Mouse (Mus musculus) urinary bladder, postnatal 14 days (tissue): ENCODE data around the gene Csrnp2.
A peak's percentile ranks its signal among the peaks of the same experiment; 100 is the strongest.
"Not testable (repeated sequence)": the region's sequence is repeated elsewhere in the genome, so short reads cannot be mapped to it uniquely, and the experiment has no call there.

Experiments
- DNase-seq: peaks from one replicate; pipeline ENCODE4 v3.0.0; 2021; ENCODE audit warnings: low spot score

Csrnp2 gene

GRCm38 (mm10) chr15:100495102-100495501 lies at the start of gene Csrnp2:
Gene Csrnp2 (minus strand): TSS chr15:100495488.
- DNase-seq, result peak; percentile 91

DNA sequence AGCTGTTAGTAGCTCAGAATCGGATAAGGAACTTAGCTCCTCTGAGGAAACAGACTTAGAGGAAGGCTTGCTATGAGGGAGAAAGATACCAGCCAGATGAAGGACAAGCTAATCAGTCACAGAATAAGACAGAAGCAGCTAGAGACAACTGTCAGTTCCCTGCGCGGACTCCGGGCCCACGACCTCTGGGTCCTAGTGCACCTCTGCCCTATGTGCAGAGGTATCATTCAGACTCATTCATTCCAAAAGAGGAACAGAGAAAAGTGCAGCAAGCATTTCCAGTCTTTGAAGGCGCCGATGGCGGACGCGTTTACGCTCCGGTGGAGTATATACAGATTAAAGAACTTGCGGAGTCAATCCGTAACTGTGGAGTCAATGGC lies 48.4 kb upstream of the Csrnp2 start:
- DNase-seq, result not testable (repeated sequence)

DNA sequence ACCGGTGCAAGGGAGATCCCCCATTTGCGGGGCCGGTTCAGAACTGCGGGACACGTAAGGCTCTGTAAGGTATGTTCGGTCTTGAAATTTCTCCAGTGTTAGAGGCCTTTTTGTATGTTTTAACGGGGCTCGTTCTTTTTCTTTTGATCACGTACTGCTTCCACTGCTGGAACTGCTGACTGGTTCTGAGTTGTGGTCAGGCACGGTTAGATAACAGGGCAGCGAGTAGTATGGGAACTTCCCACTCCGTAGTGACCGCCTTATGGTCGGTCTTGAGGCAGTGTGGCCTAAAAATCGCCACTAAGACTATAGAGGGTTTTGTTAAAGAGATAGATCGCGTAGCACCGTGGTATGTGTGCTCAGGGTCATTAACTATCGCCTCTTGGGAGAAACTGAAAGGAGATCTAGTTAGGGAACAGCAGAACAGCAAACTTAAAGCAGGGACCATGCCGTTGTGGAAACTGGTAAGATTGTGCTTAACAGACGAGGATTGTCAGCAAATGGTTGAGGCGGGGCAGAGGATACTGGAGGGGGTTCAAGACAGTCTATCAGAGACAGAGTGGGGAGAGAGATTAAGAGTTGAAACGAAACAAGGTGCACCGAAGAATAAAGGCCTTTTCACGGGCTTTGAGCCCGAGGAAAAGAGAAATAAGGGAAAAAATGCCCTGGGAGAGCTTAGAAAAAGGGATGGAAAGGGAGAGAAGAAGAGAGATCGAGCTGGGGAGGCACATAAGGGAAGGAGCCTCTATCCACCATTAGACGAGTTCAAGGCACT lies 47.8 kb upstream of the Csrnp2 start:
- not testable (repeated sequence) for DNase-seq

DNA sequence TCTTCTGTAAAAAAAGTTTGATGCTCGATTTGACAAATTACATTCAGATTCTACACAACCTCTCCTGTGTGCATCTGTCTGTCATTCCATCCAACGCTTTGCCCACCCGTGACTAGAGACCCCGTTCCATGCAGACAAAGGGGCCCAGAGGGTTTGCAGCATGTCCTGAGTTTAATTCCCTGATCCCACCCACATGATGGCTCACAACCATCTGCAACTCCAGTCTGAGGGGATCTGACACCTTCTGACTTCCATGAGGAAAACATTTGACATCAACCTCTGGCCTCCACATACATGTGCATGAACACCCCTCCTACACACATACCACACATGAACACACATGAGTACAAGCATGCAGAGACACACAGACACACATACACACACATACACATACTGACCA lies 46.1 kb upstream of the Csrnp2 start:
- DNase-seq, result no peak

DNA sequence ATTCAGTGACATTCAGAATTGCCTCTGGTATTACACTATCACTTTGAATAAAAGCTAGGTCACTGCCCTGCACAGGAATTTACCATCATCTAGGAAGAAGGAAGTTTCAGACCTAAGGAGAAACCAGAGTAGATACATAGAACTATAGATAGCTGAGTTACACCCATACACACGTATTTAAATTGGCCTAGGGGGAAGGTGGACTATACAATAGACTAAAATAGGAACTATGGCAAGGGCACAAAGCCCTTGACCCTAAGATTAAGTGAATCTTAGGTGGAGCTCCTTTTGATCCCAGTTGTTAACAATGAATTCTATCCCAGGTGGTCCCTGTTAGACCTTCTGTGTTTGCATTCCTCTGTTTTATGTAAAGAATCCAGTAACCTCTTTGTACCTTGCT lies 45.7 kb upstream of the Csrnp2 start:
- DNase-seq, result not testable (repeated sequence)

DNA sequence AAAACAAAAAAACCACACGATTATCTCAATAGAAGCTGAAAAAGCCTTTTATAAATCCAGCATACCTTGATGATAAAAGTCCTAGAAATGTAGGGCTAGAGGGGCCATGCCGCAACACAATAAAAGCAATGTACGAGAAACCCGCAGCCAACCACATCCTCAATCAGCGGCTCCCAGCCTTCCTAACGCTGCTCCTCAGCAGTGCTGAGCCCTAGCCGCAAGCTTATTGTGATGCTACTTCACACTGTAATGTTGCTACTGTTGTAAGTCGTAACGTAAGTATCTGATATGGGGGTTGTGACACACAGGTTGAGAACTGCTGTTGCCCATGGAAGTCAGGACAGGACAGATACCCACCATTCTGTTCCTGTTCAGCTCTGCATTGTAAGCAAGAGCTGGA lies 44.1 kb upstream of the Csrnp2 start:
- no peak for DNase-seq

DNA sequence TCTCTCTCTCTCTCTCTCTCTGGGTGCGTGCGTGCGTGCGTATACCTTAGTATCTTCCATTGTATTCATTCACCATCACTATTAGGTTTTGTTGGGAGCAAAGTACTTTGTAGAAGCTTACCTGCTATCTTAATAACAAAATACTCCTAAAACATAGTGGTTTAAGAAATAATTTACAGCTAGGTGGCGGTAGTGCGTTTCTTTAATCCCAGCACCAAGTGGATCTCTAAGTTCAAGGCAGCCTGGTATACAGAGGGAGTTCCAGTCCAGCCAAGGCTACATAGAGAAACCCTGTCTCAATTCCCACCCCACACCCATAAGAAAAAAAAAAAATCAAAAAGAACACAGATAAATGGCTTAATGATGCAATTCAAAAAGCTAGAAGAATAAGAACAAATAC lies 42.6 kb upstream of the Csrnp2 start:
- DNase-seq, result no peak

DNA sequence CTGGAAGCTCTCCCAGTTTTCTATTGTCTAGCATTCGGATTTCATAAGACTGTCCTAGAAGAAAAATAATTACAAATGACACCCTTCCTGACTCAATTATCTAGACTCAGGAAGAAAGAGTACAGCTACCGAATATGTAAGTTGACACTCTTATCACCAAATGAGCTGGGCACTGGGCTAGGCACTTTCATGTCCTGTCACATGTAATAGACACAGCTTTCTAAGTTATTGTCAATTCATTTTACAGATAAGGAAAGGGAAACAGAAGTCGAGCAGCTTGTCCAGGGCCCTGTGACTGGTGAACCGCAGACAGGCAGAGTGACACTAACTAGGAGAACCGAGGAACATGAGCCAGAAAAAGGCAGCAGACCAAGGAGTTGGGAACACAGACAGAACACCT lies 32.6 kb upstream of the Csrnp2 start:
- DNase-seq, result no peak

GRCm38 (mm10) chr15:100525405-100525804 lies 30.1 kb upstream of the Csrnp2 start:
- DNase-seq, result no peak

GRCm38 (mm10) chr15:100520306-100520705 lies 25.0 kb upstream of the Csrnp2 start:
- DNase-seq, result peak; percentile 18

- DNase-seq, result no peak
Observed at GRCm38 (mm10) chr15:100515121-100515520, 19.8 kb upstream of the Csrnp2 start.

GRCm38 (mm10) chr15:100513387-100513786 lies 18.1 kb upstream of the Csrnp2 start:
- no peak for DNase-seq

GRCm38 (mm10) chr15:100510072-100510471 lies 14.8 kb upstream of the Csrnp2 start:
- no peak for DNase-seq

DNA sequence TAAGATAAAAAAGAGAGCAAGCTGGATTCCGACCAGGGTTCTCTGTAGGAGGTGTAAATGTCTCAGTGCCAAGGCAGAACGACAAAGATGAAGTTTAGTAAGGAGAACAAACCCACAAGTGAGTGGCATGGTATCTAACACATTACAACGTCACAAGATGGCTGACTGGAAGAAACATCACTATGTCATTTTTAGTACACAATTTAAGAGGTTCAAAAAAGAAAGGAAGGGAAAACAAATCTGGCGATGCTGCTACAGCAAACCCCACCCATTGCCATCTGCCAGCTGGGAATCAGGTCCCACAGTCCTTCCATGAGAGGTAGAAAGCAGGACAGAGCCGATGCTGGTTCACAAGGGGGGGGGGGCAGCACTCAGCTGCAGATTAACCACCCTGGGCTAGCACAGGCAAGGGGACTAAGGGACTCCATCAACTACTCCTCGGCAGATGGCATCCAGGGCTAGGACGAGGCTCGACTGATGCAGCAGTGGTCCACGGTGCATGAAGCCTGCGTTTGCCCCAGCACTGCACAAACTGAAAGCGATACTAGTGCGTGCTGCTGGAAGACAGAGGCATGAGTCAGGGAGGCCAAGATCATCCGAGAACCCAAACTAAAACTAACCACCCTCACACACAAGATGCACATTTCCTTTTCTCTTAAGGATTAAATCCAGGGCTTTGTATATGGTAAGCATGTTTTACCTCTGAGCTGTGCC lies 13.3 kb upstream of the Csrnp2 start:
- DNase-seq, result no peak

- not testable (repeated sequence) for DNase-seq
Observed at GRCm38 (mm10) chr15:100499506-100499905, 4.2 kb upstream of the Csrnp2 start.

GRCm38 (mm10) chr15:100494647-100495046 lies 641 bp downstream of the Csrnp2 start:
- DNase-seq, result no peak

- no peak for DNase-seq
Observed at GRCm38 (mm10) chr15:100491966-100492365, 3.3 kb downstream of the Csrnp2 start.

DNA sequence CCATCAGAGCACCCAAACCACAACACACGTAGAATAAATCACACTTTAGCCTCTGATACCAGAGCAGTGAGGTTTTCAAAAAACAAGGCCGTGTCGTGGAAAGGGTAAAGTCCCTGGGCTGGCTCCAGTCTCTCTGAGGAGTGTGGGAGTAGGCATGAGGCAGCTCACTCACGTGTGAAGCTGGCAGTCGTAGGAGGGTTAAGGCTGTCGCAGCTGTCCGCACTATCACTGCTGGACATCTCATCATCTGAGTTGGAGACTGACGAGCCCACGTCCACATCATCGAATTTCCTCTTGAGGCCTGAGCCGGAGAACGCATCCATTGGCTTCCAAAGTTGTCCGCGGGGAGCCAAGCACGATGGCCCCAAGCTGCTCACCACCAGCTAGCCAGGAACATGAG lies 6.0 kb downstream of the Csrnp2 start:
- no peak for DNase-seq

DNA sequence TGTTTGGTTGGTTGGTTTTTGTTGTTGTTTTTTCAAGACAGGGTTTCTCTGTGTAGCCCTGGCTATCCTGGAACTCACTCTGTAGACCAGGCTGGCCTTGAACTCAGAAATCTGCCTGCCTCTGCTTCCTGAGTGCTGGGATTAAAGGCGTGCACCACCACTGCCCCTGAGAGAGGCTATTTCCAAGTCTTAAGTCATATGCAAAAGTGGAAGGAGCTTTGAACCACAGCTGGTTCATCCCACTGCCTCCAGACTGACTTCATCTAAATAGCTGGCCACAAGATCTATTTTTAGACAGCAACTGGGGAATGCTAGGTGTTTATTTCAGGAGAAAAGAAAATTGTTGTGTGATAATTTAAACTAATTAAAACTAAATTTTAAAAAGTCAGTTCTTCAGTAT lies 7.0 kb downstream of the Csrnp2 start:
- DNase-seq, result not testable (repeated sequence)

GRCm38 (mm10) chr15:100487050-100487449 lies 8.2 kb downstream of the Csrnp2 start:
- no peak for DNase-seq

- DNase-seq, result no peak
Observed at GRCm38 (mm10) chr15:100486450-100486849, 8.8 kb downstream of the Csrnp2 start.

DNA sequence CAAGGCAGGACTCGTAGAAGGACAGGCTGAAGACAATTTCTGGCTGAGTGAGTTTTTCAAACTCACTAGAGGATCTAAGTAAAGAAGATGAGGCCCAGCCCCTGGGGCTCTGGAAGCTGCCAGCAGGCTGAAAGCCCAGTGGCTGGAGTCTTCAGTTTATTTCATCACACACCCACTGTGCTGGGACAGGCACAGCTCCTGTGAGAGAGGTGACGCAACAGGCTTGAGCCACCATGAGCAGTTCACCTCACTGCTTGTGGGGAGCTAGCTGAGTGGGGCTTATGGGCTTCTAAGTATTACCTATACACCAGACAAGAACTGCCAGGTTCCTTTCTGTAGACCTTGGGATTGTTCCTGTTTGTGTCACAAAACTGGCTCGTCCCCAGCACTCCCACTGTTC lies 9.7 kb downstream of the Csrnp2 start:
- peak; percentile 38 for DNase-seq

GRCm38 (mm10) chr15:100478925-100479324 lies 16.4 kb downstream of the Csrnp2 start:
- DNase-seq, result no peak

DNA sequence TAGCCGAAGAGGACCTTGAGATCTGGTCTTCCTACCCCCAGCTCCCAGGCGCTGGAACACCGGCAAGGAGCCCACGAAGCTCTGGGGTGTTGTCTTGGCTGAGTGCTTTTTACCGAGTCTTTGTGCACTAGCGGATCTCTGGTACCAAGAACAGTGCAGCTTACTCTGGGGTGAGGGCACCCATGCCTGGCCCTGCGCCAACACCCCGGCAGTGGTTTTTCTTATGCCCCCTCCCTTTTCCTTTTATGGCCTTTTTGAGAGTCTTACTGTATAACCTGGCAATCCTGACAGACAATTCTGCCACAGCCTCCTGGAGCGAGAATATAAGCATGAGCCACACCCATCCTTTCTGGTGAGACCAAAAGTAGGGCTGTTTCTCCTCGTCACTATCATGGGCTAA lies 16.9 kb downstream of the Csrnp2 start:
- no peak for DNase-seq
